Mouse (Mus musculus): Measurements from ENCODE around the gene Endou.

DNA sequence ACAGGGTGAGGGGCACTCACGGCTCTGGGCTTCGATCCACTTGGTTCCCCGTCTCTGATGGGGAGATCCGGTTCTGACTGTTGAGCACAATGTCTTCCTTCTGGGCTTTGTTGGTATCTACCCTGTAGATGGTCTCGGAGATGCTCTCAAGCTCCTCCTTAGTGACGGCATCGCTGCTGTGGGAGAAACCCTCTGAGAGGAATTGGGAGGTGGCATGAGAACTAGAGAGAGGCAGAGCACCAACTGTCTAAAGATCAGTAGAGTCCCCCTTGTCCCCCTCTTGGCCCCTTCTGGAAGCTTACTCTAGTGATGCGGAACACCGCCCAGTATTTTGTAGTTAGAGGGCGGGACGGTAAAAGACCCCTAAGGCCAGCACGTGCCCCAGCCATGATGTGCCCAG lies 11.6 kb downstream of the Endou start:
- TF ChIP-seq POLR2A (IDR thresholded peaks at IDR 0.05; ENCODE audit: insufficient read depth, low read depth, low read length) = no peak
- no peak for TF ChIP-seq CTCF (IDR thresholded peaks at IDR 0.05; ENCODE audit: insufficient read depth, low read depth, low read length)
